ENCODE assay signal across 22 mouse cellular contexts in the genomic region with DNA sequence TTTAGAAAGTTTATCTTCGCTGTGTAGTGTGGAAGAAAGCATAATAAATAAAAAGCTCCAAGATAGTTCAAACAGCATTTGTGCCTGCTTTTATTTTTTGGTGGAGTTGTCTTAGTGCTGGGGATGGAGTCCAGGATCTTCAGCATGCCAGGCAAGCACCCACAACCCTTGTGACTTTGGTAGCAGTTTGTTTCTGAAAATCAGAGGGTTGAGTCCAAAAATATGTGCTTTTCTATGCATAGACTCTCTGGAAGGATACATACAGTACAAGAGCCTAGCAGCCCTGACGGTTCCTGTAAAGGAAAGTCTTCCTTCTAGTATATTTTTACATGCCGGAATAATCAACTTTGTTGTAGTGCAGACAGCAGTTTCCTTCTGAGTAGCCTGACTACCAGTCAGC.
"Had no signal": no experiment of that assay in that cellular context is flagged by ENCODE, and none has a peak within 500 bp of the region (broad histone marks: within the 10 kb centered on the region; RNA-seq: fewer than 3 reads in every experiment).

No protein-coding gene starts in this region.

- ATAC-seq: hindbrain, embryonic 16.5 days; hindbrain, postnatal 0 days; inflammation-experienced regulatory T-cells, adult 6 months; intestine, embryonic 15.5 days; intestine, embryonic 16.5 days; intestine, postnatal 0 days had no signal

- DNase-seq: heart, postnatal 10 days; heart, postnatal 14 days; heart, postnatal 36 days; heart, postnatal 4 days; kidney, adult 11 months; kidney, adult 18-20 months; kidney, adult 2 months; kidney, adult 8-10 months; kidney, adult 9 months; kidney, postnatal 10 days; kidney, postnatal 14 days; kidney, postnatal 25 days; kidney, postnatal 36 days; kidney, postnatal 4 days; layer of hippocampus, adult 9-11 months; layer of hippocampus, postnatal 36 days had no signal
